Mouse (Mus musculus): ENCODE results near the gene Fgfbp3. TPM values are rescaled to one million over a fixed set of nuclear protein-coding genes. Genes with fewer than 3 reads are reported as not detected.

The Fgfbp3 gene
- polyA plus RNA-seq (2017; shearing (Covaris generic)), result 2.4 TPM

GRCm38 (mm10) chr19:36919466-36919865 lies at the start of gene Fgfbp3:
Gene Fgfbp3 (minus strand): TSS chr19:36919615.

GRCm38 (mm10) chr19:36925671-36926552 lies 6.5 kb upstream of the Fgfbp3 start, which contains the start of gene Btaf1:
Gene Btaf1 (plus strand): TSS chr19:36926079.

Other genes with a start within 250 kb of the Fgfbp3 start
- gene Ppp1r3c, start 183.0 kb downstream of the Fgfbp3 start, polyA plus RNA-seq (2017; shearing (Covaris generic)), result not detected
- 173 TPM for gene Tnks2, start 85.4 kb downstream of the Fgfbp3 start, polyA plus RNA-seq (2017; shearing (Covaris generic))
- 27.8 TPM for gene Btaf1, start 6.5 kb upstream of the Fgfbp3 start, polyA plus RNA-seq (2017; shearing (Covaris generic))

All from CD4-positive, CD25-positive, alpha-beta regulatory T cell (primary cell).